Mouse (Mus musculus) spleen, adult 2 months (tissue): ENCODE measurements around the gene Ccdc62. TPM values are rescaled to one million over a fixed set of nuclear protein-coding genes. Genes with fewer than 3 reads are reported as not detected.

Experiments
- DNase-seq, 2 experiments: peaks; one replicate each; pipeline versions ENCODE4 v3.0.0 to v3.0.0-alpha.2; 2012 to 2021; ENCODE audit warnings: low spot score in 2 of 2, low read depth in 1 of 2
- H3K27ac ChIP-seq: fragments of 200-500 bp; 2 replicates; pipeline ENCODE4 v1.5.1; 2012; ENCODE audit warnings: low read length, inconsistent platforms; ENCODE audit not compliant: insufficient read depth
- H3K27me3 ChIP-seq: fragments of 200-500 bp; 2 replicates; pipeline ENCODE4 v1.6.1; 2012; ENCODE audit warnings: mild to moderate bottlenecking, moderate library complexity, low read length, inconsistent platforms; ENCODE audit not compliant: control insufficient read depth, insufficient read depth
- H3K36me3 ChIP-seq: fragments of 200-500 bp; 2 replicates; pipeline ENCODE4 v1.6.1; 2012; ENCODE audit warnings: mild to moderate bottlenecking, low read length, inconsistent platforms; ENCODE audit not compliant: control insufficient read depth, insufficient read depth
- H3K4me1 ChIP-seq: fragments of 200-500 bp; 2 replicates; pipeline ENCODE4 v1.6.1; 2011; ENCODE audit warnings: inconsistent platforms; ENCODE audit not compliant: control insufficient read depth, insufficient read depth, insufficient read length
- H3K4me3 ChIP-seq: fragments of 200-500 bp; 2 replicates; pipeline ENCODE4 v1.5.1; 2011; ENCODE audit warnings: mild to moderate bottlenecking, inconsistent platforms; ENCODE audit not compliant: insufficient read depth, insufficient read length; ENCODE audit errors: extremely low read depth
- CTCF ChIP-seq: fragments of 200-500 bp; IDR thresholded peaks from 2 replicates; pipeline ENCODE4 v1.5.1; 2011; ENCODE audit warnings: mild to moderate bottlenecking, inconsistent platforms; ENCODE audit not compliant: insufficient read depth, insufficient read length, insufficient replicate concordance; ENCODE audit errors: extremely low read depth
- POLR2A ChIP-seq: fragments of 200-500 bp; IDR thresholded peaks from 2 replicates; pipeline ENCODE4 v1.6.1; 2011; ENCODE audit warnings: low read depth, low read length, inconsistent platforms
- WGBS: fragments of 180-500 bp; shearing (Covaris S2); methylation state at CpG from one replicate; pipeline ENCODE4 v1.1.7; 2018; 5-methylcytosine and 5-hydroxymethylcytosine counted together
- polyA plus RNA-seq: library from polyadenylated mRNA; depleted of rRNA; stranded (reverse); fragments of >200 nt; gene quantifications from 2 replicates; pipeline ENCODE4 v1.2.3, GENCODE M21; 2012

The Ccdc62 gene
- polyA plus RNA-seq, 1 experiment = 1.3 TPM

DNA sequence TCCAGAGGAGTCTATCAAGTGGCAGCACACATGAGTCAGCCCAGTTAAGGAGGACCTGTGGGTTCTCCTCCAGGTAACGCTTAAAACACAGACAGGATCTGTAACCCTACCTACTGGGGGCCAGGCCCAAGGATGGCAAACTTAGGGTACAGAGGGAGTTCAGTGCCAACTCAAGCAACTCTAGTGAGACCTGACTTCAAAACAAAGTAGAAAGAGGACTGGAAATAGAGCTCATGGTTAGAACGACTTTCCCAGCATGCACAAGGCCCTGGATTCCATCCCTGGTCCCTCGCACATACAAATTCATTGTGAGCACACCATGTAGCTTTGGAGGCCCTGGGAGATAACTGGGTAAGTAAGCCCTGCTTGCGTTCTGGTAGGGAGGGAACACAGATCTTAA lies 40.1 kb downstream of the Ccdc62 start:
- Histone ChIP-seq H3K4me1 (peaks cover under 1% of the 10 kb centered on the region; the same call in 1 of the 2 replicates), H3K4me3 (no peak overlapping the region), H3K27ac (no peak overlapping the region), H3K36me3 (no peaks in the 10 kb centered on the region), H3K27me3 (no peaks in the 10 kb centered on the region)
- no peak for DNase-seq
- 85% methylated on average over 4 of the region's 4 CpGs for WGBS
- TF ChIP-seq POLR2A (no peak), CTCF (no peak)

DNA sequence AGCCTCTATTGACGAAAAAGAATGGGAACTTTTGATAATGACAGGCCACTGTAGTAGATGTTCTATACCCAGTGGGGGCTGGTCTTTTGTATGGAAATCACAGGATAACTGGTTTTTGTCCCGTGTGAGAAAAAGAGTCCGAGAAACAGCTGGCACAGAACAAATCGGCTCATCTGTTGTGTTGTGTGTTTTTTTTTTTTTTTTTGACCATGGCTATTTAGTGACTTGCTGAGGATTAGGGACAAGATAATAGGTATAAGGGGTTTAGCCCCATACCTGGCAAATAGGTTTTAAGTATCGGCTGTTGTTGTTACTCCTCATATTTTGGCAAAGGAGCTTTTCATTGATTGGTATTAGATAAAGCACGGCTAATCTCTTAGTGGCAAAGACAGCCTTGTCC lies 42.0 kb downstream of the Ccdc62 start:
- 74% methylated on average over 6 of the region's 6 CpGs for WGBS

DNA sequence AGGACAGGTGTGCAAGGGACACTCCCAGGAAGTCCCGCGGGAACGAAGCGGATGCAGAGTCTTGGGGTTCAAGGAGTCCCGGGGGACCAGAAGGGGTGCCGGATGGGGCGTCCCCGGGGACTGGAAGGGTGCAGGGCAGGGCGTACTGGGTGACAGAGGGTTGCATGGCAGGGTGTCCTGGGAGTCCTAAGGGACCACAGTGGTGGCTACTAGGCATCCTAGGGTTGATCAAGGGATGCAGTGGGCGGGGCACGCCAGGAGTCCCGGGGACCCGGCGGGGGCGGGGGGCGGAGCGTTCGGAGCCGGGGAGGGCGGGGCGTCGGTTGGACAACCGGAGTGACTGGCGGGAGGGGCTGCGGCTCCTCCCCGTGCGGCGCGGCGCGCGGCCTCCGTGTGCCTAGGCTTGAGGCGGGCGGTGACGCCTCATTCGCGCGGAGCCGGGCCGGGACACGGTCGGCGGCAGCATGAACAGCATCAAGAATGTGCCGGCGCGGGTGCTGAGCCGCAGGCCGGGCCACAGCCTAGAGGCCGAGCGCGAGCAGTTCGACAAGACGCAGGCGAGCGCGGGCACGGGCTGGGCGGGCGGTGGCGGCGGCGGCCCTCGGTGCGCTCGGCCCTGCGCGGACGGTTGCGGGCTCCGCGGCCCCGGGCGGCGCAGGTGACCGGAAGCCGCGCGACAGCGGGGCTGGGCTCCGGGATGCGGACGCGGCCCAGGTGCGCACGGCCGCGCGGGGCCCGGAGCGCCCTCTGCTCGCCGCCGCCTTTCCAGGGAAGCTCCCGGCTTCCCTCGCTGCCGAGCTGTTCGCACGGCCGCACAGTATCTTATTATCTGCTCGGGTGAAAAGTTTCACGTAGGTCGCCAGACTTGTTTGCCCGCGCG lies 43.1 kb downstream of the Ccdc62 start, which contains the start of gene Hip1r:
Hip1r (plus strand) TSS at position 330 of the 880 bp plus-strand sequence.
- Histone ChIP-seq H3K4me1 (peaks cover 20% of the 10 kb centered on the region; the same call in 1 of the 2 replicates), H3K4me3 (peak within 1 kb of the TSS; percentile 82)
- WGBS = under 1% methylated on average over 98 of the region's 106 CpGs

More for the DNA sequence above, 42.0 kb downstream of the Ccdc62 start:
- Histone ChIP-seq H3K4me1 (peaks cover 11% of the 10 kb centered on the region; the same call in 1 of the 2 replicates), H3K36me3 (peaks cover 4% of the 10 kb centered on the region; the same call in 1 of the 2 replicates), H3K4me3 (no peak overlapping the region), H3K27ac (peak overlapping the region; percentile 29; the same call in 1 of the 2 replicates), H3K27me3 (no peaks in the 10 kb centered on the region)
- DNase-seq = no peak
- TF ChIP-seq POLR2A (no peak), CTCF (no peak)

DNA sequence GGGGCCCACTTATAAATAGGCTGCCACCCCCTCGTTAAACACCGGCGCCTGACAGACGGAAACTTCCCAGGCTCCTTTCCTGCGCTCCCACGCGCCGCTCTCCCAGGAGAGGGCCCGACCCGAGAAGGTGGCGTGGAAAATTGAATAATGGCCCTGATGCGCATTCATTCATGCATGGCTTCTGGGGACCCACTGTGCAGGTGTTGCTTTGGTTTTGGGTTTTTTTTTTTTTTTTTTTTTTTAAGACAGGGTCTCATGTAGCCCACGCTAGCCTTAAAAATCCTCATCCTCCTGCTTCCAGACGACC lies 43.7 kb downstream of the Ccdc62 start:
- WGBS = under 1% methylated on average over 14 of the region's 14 CpGs
- Histone ChIP-seq H3K4me3 (peak overlapping the region; percentile 82), H3K27me3 (no peaks in the 10 kb centered on the region), H3K36me3 (peaks cover 4% of the 10 kb centered on the region; the same call in 1 of the 2 replicates), H3K27ac (peak overlapping the region; percentile 93), H3K4me1 (peaks cover 23% of the 10 kb centered on the region; the same call in 1 of the 2 replicates)
- TF ChIP-seq POLR2A (no peak), CTCF (no peak)
- no peak for DNase-seq

More for the DNA sequence above, 43.1 kb downstream of the Ccdc62 start, which contains the start of gene Hip1r:
- peaks cover 4% of the 10 kb centered on the region; the same call in 1 of the 2 replicates for H3K36me3 ChIP-seq
- peak within 1 kb of the TSS; percentile 93 for H3K27ac ChIP-seq
- H3K27me3 ChIP-seq = no peaks in the 10 kb centered on the region
- TF ChIP-seq CTCF (no peak), POLR2A (peak; percentile 64)
- peak; percentile 78 to 93 for DNase-seq

- peak overlapping the region; percentile 60 for H3K4me3 ChIP-seq
- H3K4me1 ChIP-seq = peaks cover 28% of the 10 kb centered on the region; the same call in 1 of the 2 replicates
- peak; percentile 80 to 83 for DNase-seq
- H3K27ac ChIP-seq = peak overlapping the region; percentile 86
- TF ChIP-seq POLR2A (peak; percentile 23; the same call in 1 of the 2 replicates), CTCF (no peak)
- H3K36me3 ChIP-seq = peaks cover 4% of the 10 kb centered on the region; the same call in 1 of the 2 replicates
- WGBS = 7% methylated on average over 11 of the region's 11 CpGs
- H3K27me3 ChIP-seq = no peaks in the 10 kb centered on the region
These were observed 44.2 kb downstream of the Ccdc62 start for GRCm38 (mm10) chr5:123974616-123975111.

GRCm38 (mm10) chr5:123975668-123976180 lies 45.2 kb downstream of the Ccdc62 start:
- TF ChIP-seq CTCF (no peak), POLR2A (no peak)
- 28% methylated on average over 6 of the region's 6 CpGs for WGBS
- H3K27ac ChIP-seq = peak overlapping the region; percentile 86
- no peaks in the 10 kb centered on the region for H3K27me3 ChIP-seq
- H3K36me3 ChIP-seq = peaks cover 4% of the 10 kb centered on the region; the same call in 1 of the 2 replicates
- peak overlapping the region; percentile 12; the same call in 1 of the 2 replicates for H3K4me3 ChIP-seq
- H3K4me1 ChIP-seq = peaks cover 36% of the 10 kb centered on the region; the same call in 1 of the 2 replicates
- no peak for DNase-seq
